Mouse (Mus musculus) kidney, postnatal 14 days (tissue): Measurements from ENCODE around the gene Dda1.

ENCODE experiments used
- DNase-seq: peaks from one replicate; pipeline ENCODE4 v3.0.0; 2022; ENCODE audit warnings: mixed read lengths

The Dda1 gene

DNA sequence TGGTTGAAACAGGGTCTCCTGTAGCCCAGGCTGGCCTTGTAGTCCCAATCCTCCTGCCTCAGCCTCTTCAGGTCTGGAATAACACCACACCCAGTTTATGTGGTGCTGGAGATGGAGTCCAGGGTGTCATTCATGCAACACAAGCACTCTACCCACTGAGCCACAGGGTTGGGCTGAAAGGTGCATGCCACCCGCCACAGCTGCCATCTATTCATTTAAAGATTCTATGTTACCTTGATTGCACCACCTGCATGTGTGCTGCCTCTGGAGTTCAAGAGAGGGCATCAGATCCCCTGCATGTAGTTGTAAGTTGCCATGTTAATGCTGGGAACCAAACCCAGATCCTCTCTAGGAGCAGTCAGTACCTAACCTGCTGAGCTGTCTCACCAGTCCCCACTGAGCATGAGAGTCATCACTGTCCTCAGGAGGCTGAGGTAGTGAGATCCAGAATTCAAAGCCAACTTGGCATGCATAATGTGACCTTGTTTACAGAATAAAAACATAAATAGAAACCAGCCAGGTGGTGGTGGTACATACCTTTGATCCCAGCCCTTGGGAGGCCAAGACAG lies 28.2 kb downstream of the Dda1 start:
- DNase-seq = no peak

- DNase-seq = peak; percentile 76
These were observed 29.0 kb downstream of the Dda1 start for GRCm38 (mm10) chr8:71497881-71498501.

DNA sequence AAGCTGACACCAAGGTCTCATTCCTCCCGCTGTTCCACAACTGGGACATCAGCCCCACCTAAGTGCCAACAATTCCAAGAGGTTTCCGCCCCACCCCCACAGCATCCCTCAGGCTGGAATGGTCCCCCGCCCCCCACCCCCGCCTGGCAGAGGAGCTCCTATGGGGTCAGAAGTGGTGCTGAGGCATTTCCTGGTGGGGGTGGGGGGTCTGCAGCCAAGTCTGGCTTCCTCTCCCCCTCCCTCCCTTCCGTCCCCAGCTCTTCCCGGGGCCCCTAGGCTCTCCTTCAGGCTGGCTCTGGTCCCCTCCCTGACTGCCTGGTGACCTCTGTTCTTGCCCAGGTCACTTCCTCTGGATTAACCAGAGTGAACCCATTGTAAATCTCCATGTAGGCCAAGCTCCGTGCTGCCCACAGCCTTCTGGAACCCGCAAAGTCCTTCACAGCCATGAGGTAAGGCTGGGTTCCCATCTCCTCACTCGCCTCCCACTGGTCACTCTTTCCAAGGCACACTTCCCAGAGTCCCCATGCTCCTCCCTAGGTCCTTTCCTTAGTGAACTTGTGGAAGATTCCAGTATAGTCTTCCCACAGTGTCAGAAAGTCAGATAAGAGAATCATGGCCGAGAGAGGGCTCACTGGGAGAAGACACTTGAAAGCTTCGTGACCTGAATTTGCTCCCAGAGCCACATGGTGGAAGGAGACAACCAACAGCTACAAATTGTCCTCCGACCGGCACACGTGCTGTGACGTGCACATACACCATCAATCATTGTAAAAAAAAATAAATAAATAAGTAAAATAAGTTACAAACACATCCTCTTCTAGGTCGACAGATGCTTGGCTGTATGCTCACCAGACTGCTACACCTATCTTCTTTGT lies 30.1 kb downstream of the Dda1 start:
- DNase-seq = peak; percentile 78

- no peak for DNase-seq
These were observed 35.4 kb downstream of the Dda1 start for GRCm38 (mm10) chr8:71504349-71504748.

- DNase-seq = no peak
These were observed 36.3 kb downstream of the Dda1 start for GRCm38 (mm10) chr8:71505326-71505725.

DNA sequence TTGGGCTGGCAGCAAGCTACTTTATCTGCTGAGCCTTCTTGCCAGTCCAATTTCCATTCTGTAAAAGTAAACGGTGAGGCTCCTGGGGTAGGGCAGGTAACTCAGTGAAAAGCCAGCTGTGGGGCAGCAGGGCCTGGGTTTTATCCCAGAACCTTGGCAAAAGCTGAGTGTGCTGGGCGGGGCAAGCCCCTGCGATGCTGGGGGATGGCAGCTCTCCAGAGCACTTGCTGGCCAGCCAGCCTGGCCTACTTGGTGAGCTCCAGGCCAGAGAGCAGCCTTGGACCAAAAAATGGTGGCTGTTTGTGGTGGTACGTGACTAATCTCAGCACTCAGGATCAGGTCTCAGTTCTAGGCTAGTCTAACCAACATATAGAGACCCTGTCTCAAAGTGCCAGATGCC lies 37.0 kb downstream of the Dda1 start:
- no peak for DNase-seq

- DNase-seq = peak; percentile 90
These were observed 38.6 kb downstream of the Dda1 start for GRCm38 (mm10) chr8:71507589-71508104.

DNA sequence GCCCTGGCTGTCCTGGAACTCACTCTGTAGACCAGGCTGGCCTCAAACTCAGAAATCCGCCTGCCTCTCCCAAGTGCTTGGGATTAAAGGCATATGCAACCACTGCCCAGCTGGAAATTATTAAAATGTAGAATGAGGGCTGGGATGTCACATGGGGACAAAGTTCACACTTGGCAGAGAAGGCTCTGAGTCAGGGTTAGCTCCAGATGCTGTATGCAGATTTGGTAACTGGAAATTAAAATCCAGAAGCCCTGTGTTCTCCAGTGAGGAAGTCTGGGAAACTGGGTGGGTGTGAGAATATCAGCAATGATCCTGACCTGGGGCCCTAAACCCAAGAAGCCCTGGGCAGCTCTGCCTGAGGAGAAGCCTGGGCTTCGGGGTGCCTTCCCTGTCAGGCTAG lies 40.3 kb downstream of the Dda1 start:
- no peak for DNase-seq

GRCm38 (mm10) chr8:71511644-71512043 lies 42.6 kb downstream of the Dda1 start, which contains the start of gene Plvap:
Gene Plvap (minus strand): TSS chr8:71511752.
- DNase-seq = peak; percentile 71

DNA sequence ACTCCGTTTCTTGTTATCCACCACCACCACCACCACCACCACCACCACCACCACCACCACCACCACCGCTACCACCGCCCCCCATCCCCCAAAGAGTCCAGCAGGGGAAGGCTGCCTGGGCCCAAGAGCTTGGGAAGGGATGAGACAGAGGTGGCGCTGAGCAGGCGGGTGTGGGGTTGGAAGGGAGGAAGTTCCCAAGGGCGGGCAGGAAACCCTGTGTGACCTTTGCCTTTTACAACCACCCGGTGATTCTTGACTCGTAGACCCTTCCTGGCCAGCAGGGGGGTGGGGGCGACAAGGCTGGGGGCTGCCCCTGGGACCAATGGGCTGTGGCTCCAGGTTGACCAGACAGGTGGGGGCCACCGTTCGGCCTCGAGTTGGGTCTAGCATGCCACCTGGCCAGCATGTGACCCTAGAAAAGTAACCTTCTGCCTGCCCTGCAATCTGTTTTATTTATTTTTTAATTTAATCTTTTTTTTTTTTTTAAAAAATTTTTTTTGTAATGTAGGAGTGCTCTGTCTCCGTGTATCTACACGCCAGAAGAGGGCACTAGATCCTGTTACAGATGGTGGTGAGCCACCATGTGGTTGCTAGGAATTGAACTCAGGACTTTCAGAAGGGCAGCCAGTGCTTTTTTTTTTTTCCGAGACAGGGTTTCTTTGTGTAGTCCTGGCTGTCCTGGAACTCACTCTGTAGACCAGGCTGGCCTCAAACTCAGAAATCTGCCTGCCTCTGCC lies 44.2 kb downstream of the Dda1 start:
- peak; percentile 63 for DNase-seq

- no peak for DNase-seq
These were observed 46.0 kb downstream of the Dda1 start for GRCm38 (mm10) chr8:71515043-71515442.

DNA sequence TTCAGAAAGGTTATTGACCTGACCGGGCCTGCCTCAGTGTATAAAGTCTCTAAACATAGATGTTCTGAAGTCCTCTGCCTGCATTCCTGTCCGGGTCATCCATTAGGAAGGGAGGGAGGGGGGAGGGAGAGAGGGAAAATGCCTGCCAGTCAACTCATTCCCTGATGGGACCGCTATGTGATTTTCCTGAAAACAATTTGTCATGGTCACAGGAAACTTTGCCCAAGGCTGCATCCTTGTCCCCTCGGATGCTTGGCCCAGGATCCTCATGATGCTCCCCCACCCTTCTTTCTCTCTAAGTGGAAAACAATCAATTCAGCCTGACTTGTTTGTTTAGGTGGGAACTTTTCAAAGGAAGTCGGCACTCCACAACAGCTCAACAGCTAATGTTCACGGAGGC lies 47.8 kb downstream of the Dda1 start:
- DNase-seq = peak; percentile 65

- DNase-seq = peak; percentile 81
These were observed 50.2 kb downstream of the Dda1 start for GRCm38 (mm10) chr8:71519037-71519825.

DNA sequence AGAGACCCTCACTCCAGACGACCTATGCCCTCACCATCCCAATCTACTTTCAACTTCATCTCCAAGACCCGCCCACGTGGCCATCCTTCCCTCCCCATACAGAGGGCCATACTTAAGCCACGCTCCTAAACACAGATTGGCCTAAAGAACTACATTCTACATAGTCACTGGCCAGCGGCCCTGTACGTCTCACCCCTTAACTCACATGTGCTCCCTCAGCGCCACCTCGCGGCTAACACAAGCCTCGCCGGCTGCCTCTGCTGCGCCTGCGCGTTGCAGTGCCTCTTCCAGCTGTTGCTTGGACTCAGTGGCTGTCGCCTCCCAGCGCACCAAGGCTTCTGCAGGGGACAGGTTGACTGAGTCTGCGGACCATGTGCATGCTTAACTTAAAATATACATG lies 52.6 kb downstream of the Dda1 start:
- DNase-seq = peak; percentile 96

GRCm38 (mm10) chr8:71525226-71526050 lies 56.4 kb downstream of the Dda1 start, which contains the start of gene Ccdc194:
Gene Ccdc194 (minus strand): TSS chr8:71525711.
- DNase-seq = no peak
